Mouse (Mus musculus) cerebellum, adult 9-11 months (tissue): ENCODE data around the gene Myo1g.
"Not testable (repeated sequence)": the region's sequence is repeated elsewhere in the genome, so short reads cannot be mapped to it uniquely, and the experiment has no call there.

ENCODE experiments used
- DNase-seq: peaks from one replicate; pipeline ENCODE4 v3.0.0; 2022

The Myo1g gene

DNA sequence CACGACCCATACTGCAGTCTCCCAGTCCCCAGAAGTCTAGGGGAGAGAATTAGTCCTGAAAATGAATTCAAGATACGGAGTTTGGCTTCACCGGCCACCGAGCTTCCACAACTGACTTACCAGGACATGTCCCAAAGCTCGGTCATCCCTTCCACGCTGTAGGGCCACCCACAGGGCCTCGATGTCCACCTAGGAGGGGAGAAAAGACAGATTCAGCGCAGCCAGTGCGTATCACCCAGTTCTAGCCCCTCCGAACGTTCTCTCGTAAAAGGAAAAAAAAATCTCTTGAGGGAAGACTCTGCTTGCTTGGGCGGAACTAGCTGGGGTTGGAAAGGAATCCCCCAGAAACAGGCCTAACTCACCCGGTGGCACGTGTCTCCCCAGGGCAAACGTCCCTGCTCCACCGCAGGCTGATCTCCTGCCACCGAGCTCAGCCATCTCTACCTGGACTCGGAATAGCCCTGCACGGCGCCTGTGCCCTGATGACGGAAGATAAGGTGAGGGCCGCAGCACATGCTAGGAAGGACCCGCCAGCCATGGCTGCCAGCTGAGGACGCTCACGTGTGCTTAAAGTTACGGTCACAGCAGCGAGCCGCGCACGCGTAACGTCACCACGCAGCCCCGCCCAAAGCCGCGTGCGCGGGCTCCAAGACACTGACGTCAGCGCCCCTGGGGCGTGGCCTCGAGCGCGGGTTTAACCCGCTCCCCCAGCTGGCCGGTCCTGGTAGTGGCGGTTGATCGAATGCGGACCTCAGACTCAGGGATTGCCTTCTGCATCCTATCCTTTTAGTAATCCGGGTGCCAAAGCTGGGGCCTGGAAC, 7.6 kb upstream of the Myo1g start:
- DNase-seq: peak; percentile 96

DNA sequence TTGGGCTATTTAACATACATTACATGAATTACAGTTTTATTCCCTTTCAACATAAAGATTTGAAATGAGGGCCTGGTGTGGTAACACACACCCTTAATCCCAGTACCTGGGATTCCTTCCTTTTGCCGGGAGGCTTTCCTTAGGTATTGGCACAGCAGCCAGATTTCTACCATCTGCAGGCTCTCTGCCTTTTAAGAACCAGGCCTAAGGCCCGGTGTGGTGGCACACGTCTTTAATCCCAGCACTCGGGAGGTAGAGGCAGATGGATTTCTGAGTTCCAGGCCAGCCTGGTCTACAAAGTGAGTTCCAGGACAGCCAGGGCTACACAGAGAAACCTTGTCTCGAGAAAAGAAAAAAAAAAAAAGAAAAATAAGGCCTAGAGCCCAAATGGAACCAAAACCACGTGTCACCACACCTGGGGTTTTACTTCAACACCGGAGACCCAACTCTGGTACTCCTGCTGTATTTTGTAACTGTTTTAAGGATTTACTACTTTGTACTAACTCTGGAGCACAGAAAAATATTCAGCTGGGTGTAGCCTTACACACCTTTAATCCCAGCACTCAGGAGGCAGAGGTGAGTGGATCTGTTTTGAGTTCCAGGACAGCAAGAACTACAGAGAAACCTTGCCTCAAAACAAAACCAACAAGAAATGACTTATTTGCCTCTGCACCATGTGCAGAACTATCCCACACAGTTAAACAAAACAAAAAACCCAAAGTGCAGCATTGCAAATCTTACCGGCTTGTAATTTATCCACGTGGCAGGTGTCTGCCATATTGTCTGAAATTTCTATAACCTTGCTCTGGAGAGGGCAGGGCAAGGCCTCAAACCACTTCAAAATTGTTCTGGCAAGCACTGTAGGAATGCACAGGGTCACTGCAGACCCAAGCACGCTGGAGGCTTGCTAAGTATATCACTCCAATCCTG, 6.8 kb upstream of the Myo1g start:
- no peak for DNase-seq

DNA sequence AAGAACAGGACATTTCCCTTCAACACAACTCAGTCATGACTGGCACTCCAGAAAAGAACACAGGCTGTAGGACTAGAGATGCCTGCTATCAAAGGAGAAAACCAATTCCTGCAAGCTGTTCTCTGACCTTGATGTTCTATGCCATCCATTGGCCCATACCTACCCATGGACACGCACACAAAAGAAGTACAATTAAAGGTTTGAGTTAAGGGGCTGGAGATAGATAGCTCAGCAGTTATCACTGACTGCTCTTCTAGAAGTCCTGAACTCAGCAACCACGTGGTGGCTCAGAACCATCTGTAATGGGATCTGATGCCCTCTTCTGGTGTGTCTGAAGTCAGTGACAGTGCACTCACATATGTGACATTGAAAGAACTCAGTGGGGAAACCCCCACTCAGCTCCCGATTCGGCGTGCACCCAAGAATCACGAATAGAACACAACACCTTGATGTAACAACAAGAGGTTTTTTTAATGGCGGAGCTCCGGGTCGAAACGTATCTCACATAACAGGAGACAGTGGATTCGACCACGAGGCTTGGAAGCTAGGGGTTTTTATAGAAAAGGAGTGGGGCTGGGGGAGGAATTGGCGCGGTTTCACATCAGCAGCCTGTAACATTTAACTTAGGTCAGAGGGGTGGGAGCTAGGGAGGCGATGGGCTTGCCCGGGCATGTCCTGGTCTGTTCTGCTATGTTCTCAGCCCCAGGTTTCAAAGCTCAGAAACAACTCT, 5.9 kb upstream of the Myo1g start:
- not testable (repeated sequence) for DNase-seq

DNA sequence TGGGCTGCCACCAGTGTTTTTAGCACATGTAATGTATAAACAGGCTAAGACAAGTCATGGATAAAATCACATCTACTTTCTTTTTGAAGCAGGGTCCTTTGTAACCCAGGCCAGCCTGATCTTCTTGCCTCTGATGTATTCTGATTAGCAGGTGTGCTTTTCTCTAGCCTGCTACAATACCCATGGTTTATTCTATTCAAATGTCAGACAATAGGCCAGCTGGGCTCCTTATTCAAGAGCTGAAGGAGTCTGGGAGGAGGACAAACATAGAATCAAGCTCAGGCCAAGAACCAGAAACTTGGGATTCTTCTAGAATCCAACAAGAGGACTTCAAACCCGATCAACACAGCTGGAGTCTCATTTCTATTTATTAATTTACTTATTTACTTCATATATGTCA, 4.5 kb upstream of the Myo1g start:
- no peak for DNase-seq

DNA sequence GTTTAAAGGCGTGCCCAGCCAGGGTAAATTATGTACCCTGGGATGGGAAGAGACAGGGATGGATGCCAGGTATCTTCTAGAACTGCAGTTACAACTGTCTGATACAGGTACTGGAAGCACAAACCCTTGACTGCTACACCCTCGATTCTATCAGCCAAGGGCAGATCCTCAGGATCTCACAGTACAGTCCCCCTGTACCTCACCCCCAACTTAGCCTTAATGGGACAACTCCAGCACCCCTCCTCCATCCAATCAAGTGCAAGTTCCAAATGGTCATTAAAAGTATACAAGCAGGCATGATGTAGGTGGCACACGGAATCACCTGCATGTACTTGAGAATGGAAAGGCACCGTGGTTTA, 4.1 kb upstream of the Myo1g start:
- DNase-seq: no peak

DNA sequence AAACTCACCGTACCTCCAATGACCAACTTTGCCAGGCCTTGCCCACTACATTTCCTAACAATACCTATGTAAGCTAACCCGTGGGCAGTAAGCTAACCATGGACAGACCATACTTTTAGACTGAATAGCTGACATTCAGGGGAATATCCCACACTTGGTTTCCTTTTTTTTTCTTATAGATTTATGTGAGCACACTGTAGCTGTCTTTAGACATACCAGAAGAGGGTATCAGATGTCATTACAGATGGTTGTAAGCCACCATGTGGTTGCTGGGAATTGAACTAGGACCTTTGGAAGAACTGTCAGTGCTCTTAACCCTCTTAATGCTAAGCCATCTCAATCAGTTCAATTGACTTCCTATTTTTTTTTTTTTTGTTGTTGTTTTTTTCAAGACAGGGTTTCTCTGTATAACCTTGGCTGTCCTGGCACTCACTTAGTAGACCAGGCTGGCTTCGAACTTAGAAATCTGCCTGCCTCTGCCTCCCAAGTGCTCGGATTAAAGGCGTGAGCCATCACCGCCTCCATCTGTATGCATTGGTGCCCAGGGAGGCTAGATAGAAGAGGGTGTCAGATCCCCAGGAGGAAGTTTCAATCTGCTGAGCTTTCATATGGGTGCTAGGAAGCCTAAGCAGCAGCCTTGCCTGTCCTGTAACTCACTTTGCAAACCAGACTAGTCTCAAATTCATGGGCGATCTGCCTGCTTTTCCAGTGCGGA, 3.6 kb upstream of the Myo1g start:
- no peak for DNase-seq

DNA sequence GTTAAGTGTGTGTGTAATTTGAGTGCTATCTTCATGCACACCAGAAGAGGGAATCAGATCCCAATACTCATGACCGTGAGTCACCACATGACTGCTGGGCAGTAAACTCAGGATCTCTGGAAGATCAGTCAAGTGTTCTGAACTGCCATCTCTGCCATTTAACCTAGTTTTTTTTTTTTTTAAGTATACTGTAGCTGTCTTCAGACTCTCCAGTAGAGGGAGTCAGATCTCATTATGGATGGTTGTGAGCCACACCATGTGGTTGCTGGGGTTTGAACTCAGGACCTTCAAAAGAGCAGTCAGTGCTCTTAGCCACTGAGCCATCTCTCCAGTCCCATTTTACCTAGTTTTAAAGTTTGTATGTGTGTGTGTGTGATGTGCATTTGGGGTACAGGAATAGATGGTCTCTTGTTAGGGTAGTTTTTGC, 2.9 kb upstream of the Myo1g start:
- no peak for DNase-seq

DNA sequence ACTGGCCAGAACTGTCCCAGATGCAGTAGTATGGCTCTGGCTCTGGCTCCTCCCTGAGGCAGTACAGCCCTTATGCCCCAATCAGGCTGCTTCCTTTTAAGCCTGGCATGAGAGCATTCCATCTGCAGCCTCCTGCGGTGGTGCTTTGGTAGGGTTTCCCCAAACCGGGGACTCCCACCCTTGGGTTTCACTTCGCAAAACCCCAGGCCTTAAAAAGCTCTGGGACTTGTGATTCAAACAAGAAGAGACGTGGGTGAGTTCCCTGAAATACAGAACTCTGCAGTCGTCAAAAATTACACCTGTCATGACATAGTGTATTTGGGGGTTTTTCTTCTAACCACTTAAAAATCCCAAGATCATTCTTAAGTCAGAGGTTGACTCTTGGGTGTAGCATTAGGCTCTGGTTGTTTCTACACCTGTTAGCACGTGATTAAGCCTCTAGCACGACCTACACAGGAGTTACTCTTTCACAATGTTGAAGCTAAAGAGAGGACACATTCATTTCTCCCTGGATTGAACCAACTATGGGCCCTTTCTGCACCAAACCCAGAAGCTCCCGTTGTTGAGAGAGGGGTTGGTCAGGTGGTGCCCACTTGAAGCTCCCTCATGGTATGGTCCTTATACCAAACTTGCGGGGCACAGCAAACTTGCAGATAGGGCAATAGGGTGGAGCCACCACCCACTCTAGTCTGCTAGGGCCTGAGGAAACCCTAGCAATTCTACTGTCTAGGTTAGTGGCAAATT, 2.2 kb upstream of the Myo1g start:
- no peak for DNase-seq

DNA sequence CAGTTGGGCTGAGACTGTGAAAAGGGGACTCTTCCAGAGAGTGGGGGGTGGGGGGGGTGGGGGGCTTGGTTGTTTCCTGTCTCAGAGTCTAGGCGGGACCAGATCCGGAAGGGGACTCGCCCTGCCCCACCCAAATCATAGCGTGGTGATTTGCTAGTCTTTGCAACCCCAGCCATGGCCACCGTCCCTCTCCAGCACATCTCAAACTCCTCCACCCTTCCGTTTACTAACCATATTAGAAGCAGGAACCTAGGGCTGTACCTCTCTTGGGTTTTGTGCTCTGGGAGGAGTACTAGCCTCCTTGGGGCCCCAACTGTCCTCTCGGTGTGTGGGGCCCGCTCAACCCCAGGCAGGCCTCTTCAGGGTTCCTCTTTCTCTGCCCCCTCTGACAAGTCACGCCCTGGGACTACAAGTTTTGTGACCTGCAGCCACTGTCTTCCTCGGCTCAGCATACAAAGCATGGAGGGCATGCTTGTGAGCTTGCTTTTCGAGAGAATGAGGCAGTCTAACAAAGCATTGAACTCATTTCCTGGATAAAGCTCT, 1.2 kb downstream of the Myo1g start:
- DNase-seq: no peak

DNA sequence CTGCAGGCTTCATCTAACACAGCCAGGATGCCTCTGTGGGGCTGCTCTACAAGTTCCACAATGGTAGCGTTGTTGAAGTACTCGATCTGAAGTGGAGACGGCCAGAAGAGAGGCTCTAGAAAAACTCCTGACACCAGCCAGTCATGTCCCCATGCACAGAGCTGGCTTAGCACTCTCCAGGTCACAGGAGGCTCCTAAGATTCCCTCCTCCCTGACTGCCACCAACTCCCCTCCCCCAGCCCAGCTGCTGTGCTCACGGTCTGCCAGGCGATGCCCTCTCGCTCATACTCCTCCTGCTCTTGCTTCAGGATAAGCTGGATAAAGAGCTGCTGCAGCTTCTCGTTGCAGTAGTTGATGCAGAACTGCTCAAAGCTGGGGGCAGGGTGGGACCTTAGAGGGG, 5.9 kb downstream of the Myo1g start:
- DNase-seq: no peak

DNA sequence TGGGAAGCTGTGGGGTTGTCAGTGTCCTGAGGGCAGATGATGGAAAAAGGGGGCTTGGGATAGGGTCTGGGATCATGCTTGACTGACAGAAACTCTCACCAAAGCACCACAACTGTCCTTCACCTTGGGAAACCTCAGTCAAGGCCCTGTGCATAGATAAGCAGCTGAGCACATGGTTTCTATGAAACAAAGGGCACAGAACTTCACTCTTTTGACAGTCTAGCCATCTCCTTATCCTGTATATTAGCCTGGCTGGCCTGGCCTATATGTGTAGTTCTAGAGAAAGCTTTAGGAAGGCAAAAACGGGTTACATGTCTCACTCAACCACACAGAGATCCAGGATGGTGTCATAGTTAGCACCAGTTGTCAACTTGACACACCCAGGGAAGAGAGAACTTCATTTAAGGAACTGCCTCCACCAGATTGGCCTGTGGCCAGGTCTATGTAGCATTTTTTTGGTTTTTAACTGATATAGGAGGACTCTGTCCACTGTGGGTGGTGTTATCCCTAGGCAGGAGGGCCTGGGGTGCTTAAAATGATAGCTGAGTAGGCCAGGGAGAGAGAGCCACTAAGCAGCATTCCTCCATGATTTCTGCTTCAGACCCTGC, 12.4 kb downstream of the Myo1g start:
- no peak for DNase-seq

DNA sequence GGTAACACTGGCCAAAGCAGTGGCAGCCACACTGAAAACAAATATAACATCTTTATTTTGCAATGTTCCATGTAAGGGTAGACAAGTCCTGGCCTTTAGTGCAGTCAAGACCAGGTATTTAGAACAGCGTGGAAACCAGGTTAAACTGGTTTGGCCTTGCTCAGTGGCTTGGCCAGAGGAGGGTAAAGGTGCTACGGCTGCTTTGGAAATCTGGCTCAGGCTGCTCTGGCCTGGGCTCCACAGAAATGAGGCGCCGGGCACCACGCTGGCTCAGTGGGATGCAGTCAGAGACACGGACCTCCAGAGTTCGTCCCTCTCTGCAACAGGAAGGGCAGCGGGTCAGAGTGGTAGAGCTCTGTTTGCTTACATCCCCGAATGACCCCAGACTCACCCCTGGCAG, 14.2 kb downstream of the Myo1g start:
- DNase-seq: no peak

DNA sequence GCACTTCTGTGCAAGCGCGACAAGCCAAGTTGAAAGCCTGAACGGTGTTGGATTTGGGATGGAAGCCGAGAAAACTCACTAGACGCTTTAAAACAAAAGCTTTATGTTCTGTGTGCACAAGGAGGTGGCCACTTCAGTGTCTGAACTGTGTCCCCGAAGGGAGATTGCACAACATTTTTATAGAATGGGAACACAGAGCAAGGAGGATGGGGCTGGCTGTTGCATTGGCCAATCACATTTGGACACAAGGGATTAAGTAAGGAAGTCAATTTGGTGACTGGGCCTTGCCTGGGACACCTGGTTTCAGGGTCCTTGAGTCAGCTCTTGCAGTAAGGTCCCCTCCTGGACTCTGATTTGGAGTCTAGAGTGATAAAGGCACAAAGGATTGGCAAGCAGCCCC, 16.1 kb downstream of the Myo1g start:
- DNase-seq: no peak

DNA sequence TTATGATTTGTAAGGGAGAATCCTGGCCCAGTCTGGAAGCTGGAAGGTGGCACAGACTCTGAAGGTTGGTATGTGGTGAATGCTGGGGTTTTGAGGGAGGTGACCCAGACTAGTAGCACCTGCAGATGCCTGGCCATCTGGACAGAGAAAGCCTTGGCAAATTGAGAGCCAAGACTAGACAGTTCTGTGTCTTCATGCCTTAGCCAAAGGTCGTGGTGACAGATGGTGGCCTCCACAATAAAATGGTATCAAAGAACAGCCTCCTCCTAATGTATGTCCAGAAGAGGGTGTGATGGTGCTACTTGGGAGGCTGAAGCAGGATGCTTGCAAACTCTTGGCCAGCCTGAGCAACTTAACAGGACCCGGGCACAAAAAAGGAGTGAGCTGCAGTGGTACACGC, 16.5 kb downstream of the Myo1g start:
- peak; percentile 87 for DNase-seq

DNA sequence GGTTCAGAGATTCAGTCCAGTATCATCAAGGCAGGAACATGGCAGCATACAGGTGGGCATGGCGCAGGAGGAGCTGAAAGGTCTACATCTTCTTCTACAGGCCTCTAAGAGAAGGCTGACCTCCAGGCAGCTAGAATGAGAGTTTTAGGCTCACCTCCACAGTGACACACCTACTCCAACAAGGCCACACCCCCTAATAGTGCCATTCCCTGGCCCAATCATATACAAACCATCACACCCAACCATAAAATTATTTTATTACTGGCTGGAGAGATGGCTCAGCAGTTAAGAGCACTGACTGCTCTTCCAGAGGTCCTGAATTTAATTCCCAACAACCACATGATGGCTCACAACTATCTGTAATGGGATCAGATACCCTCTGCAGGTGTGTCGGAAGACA, 18.3 kb downstream of the Myo1g start:
- DNase-seq: no peak

DNA sequence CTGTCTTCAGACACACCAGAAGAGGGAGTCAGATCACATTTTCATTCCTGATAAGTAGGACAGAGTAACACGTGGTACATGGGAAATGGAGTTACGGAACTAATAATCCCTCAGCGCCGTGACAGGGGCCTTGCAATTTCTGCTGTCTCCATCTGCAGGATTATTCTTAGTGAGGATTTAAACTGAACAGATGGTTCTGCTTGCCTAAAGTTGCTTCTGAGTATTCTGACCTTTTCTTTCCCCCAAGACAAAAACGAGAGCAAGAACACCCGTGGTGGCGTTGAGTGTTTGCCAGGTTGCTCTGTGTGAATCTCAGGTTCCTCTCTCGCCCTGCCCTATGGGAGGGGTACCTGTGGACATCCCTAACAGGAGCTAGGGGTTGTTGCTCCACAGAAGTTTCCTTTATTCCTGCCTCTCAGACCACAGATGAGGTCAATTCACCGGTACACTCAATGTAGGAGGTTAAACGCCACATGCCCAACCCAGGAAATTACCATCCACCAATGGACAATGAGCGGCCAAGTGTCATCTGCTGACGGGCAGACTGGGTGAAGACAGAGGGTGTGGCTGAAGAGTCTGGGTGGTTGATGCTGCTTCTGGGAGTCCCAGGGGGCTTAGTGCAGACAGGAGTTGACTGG, 23.3 kb downstream of the Myo1g start:
- peak; percentile 67 for DNase-seq

DNA sequence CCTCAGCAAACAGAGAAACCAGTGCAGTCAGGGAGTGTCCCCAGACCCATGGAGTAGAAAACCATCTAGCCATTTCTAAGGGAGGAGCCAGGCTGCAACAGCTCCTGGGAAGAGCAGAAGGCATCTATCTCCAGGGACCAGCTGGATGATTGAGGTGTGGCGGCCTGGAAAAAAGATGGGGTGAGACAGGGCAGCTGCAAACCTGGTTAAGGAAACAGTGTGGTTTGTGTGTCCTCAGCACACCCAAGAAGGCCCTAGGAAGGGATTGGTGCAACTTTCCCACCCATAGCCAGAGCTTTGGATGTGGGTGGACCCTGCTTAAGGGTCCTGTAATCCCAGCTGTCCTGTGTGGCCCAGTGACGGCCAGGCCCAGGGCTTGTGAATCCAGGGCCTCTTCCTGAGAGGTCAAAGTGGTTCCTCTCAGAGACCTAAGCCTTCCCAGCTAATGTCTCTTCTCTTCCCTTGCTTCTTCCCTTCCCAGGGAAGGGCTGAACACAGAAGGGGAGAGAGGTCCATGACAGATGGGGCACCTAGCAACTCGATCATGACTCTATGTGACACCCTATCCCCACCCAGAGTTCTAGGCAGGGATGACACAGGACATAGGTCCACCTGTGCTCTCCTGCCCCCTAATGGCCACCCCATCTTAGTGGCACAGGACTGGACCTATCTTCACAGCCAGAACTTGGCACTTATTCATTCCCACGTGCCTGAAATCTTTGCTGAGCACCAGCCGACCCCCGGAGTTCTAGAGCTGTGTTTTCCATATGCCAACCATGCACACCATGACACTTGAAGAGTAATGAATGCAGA, 30.9 kb downstream of the Myo1g start:
- DNase-seq: peak; percentile 75

DNA sequence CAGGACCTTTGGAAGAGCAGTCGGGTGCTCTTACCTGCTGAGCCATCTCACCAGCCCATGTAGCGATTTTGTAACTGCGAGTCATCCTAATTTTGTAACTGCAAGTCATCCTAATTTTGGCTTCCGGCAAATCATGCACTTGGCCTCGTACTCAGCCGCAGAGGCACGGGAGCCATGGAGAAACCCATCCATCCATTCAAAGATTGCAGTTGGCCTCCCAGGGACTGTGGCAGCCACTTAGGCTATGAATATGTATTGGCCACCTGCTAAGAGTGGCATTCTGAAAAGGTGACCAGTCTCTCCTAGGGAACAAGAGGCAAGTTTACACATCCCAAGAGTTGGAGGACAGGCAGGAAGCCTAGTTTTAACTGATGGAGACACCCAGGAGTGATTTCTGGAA, 31.5 kb downstream of the Myo1g start:
- no peak for DNase-seq

DNA sequence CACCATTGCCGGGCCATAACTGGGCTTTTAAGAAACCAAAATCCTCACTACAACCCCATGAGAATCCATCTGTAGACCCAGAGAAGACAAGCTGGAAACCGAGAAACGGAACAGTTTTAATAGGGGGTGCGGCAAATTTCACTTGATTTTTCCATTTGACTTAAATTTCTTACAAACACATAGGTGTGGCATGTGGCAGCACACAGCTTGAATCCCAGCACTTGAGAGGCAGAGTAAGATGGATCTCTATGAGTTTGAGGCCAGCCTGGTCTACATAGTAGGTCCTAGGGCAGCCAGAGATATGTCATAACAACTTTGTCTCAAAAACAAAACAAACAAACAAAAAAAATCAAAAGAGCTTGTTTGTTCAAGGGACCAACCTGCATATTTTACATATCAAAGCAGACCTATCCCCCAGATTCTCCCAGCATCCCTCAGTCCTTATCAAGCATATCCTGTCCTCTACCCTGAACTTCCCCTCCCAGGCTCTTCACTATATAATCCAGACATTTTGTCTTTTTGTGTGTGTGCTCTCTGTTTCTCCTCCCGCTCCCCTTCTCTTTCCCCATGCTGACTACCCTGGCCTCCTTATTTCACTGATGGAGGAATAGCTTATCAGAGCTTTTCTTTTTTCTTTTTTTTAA, 32.6 kb downstream of the Myo1g start:
- DNase-seq: no peak
